Mouse (Mus musculus) heart, embryonic 16.5 days (tissue): Measurements from ENCODE around the gene Vps33b. TPM values are rescaled to one million over a fixed set of nuclear protein-coding genes. Genes with fewer than 3 reads are reported as not detected.
A peak's percentile ranks its signal among the peaks of the same experiment; 100 is the strongest.

Source experiments
- ATAC-seq: fragments of 200-750 bp; cut with Nextera tagmentation; replicated peaks from 2 replicates; pipeline ENCODE4 v1.8.0; 2017; ENCODE audit warnings: moderate number of reproducible peaks; ENCODE audit not compliant: insufficient read depth, low FRiP score; ENCODE audit errors: extremely low read depth
- H3K27ac ChIP-seq: fragments of 300-500 bp; sonication (generic); 2 replicates; pipeline ENCODE4 v1.5.1; 2014; ENCODE audit warnings: mild to moderate bottlenecking, low read length, control low read depth, moderate library complexity
- H3K27me3 ChIP-seq: fragments of 300-500 bp; sonication (generic); 2 replicates; pipeline ENCODE4 v1.6.1; 2014; ENCODE audit warnings: low read length, mixed read lengths; ENCODE audit not compliant: control insufficient read depth, insufficient read depth
- H3K36me3 ChIP-seq: fragments of 300-500 bp; sonication (generic); 2 replicates; pipeline ENCODE4 v1.6.1; 2014; ENCODE audit not compliant: control insufficient read depth, insufficient read depth
- H3K4me1 ChIP-seq: fragments of 300-500 bp; sonication (generic); 2 replicates; pipeline ENCODE4 v1.6.1; 2014; ENCODE audit warnings: low read length, mixed read lengths; ENCODE audit not compliant: control insufficient read depth, insufficient read depth
- H3K4me2 ChIP-seq: fragments of 300-500 bp; sonication (generic); 2 replicates; pipeline ENCODE4 v1.6.1; 2014; ENCODE audit warnings: low read depth, mild to moderate bottlenecking, control low read depth, low read length
- H3K4me3 ChIP-seq: fragments of 300-500 bp; sonication (generic); 2 replicates; pipeline ENCODE4 v1.5.1; 2014; ENCODE audit warnings: mild to moderate bottlenecking, control low read depth, low read length
- H3K9ac ChIP-seq: fragments of 300-500 bp; sonication (generic); 2 replicates; pipeline ENCODE4 v1.6.1; 2014; ENCODE audit warnings: low read length, control low read depth
- H3K9me3 ChIP-seq: fragments of 300-500 bp; sonication (generic); replicated peaks from 2 replicates; pipeline ENCODE4 v1.6.1; 2016; ENCODE audit warnings: low read length; ENCODE audit not compliant: control insufficient read depth
- WGBS: fragments of 180-500 bp; shearing (Covaris S2); extraction: QIAGEN DNeasy Blood & Tissue Kit; methylation state at CpG from one replicate; pipeline ENCODE4 v1.1.7; 2014; 5-methylcytosine and 5-hydroxymethylcytosine counted together
- polyA plus RNA-seq: library from polyadenylated mRNA; unstranded; fragments of >200 nt; fragmentation: Nextera tagmentation; extraction: Ambion mirVana; gene quantifications from 2 replicates; pipeline ENCODE4 v1.2.1, GENCODE M21; 2015

The Vps33b gene
- polyA plus RNA-seq, 1 experiment from 2014 or later = 12.7 TPM

DNA sequence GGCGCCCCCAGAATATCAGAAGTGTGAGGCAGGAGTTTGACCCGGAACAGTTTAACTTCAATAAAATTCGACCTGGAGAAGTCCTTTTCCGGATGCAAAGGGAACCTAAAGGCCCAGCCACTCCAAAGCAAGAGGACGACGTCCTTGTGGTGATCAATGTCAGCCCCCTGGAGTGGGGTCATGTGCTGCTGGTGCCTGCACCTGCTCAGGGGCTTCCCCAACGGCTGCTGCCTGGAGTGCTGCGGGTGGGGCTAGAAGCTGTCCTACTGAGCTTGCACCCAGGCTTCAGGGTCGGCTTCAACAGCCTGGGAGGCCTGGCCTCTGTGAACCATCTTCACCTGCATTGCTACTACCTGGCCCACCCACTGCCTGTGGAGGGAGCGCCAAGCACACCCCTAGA lies 30.9 kb upstream of the Vps33b start:
- Histone ChIP-seq H3K36me3 (peaks cover 11% of the 10 kb centered on the region; the same call in 1 of the 2 replicates), H3K27ac (no peak overlapping the region), H3K4me1 (peaks cover 3% of the 10 kb centered on the region), H3K4me2 (no peak overlapping the region), H3K9me3 (no peaks in the 10 kb centered on the region), H3K4me3 (no peak overlapping the region), H3K27me3 (no peaks in the 10 kb centered on the region), H3K9ac (no peak overlapping the region)
- ATAC-seq = no peak
- WGBS = 79% methylated on average over 10 of the region's 10 CpGs

DNA sequence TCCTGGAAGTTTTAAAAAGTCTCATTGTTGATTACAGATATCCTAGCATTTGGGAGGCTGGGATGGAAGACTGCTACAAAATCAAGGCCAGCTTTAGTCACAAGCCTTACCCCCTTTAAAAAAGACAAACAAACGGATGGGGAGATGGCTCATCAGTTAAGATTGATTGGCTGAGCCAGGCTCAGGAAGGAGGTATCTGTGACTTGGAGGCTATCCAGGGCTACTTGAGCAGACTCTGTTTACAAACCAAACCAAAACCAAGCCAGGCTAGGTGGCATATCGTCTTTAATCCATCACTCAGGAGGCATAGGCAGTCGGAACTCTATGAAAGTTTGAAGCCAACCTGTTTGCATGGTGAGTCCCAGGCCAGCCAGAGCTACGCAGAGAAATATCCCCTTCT lies 27.8 kb upstream of the Vps33b start:
- H3K36me3 ChIP-seq = peaks cover 11% of the 10 kb centered on the region; the same call in 1 of the 2 replicates
- no peak overlapping the region for H3K4me3 ChIP-seq
- no peak for ATAC-seq
- H3K4me2 ChIP-seq = no peak overlapping the region
- no peaks in the 10 kb centered on the region for H3K9me3 ChIP-seq
- no peak overlapping the region for H3K9ac ChIP-seq
- H3K4me1 ChIP-seq = no peaks in the 10 kb centered on the region
- no peaks in the 10 kb centered on the region for H3K27me3 ChIP-seq
- WGBS = 76% methylated on average over 4 of the region's 4 CpGs
- H3K27ac ChIP-seq = no peak overlapping the region

- WGBS = 87% methylated on average over 4 of the region's 4 CpGs
- Histone ChIP-seq H3K4me3 (no peak overlapping the region), H3K27ac (no peak overlapping the region), H3K9ac (no peak overlapping the region), H3K4me1 (peaks cover 4% of the 10 kb centered on the region; the same call in 1 of the 2 replicates), H3K9me3 (no peaks in the 10 kb centered on the region), H3K36me3 (0 out of 2 replicates have a peak, but pooled peaks cover 6% of the 10 kb centered on the region), H3K4me2 (no peak overlapping the region), H3K27me3 (no peaks in the 10 kb centered on the region)
- ATAC-seq = no peak
These were observed 24.6 kb upstream of the Vps33b start for GRCm38 (mm10) chr7:80244851-80245250.

DNA sequence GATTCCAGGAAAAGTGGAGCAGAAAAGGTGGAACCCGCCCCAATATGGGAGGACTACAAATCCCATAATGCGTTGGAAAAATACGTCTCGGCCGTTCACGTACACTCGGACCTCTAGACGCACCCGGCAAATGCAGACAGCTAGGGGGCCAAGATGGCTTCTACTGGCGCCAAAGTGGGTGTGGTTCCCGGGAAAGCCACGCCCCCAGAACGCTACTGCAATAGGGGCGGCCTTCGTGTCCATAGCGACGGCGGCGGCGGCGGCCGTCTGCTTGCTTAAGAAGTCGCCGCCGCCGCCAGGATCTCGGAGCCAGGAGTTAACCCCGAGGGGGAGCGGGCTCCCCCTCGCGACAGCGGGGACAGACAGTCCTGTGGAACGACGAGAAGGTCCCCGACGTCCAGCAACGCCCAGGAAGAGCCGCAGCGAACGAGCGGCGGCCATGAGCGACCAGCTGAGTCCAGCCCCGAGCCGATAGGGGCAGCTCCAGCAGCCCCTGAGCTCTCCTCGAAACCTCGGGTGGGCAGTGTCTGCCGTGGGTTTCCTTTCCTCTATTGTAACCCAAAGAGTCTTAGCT lies 23.2 kb upstream of the Vps33b start, which contains the start of gene Ttll13:
TSS of gene Ttll13 (plus strand) at position 229 of the 574 bp plus-strand sequence.
- Histone ChIP-seq H3K4me3 (peak within 1 kb of the TSS; percentile 75), H3K27me3 (no peaks in the 10 kb centered on the region), H3K9ac (peak within 1 kb of the TSS; percentile 85), H3K4me1 (peaks cover 4% of the 10 kb centered on the region; the same call in 1 of the 2 replicates), H3K4me2 (peak within 1 kb of the TSS; percentile 74), H3K9me3 (no peaks in the 10 kb centered on the region), H3K27ac (peak within 1 kb of the TSS; percentile 84), H3K36me3 (no peaks in the 10 kb centered on the region)
- ATAC-seq = peak; percentile 98
- under 1% methylated on average over 48 of the region's 48 CpGs for WGBS

GRCm38 (mm10) chr7:80246859-80247258 lies 22.6 kb upstream of the Vps33b start:
- Histone ChIP-seq H3K9ac (no peak overlapping the region; the same call in 1 of the 2 replicates), H3K4me3 (peak overlapping the region; percentile 75), H3K4me2 (peak overlapping the region; percentile 74), H3K36me3 (no peaks in the 10 kb centered on the region), H3K4me1 (peaks cover 4% of the 10 kb centered on the region; the same call in 1 of the 2 replicates), H3K27ac (peak overlapping the region; percentile 84), H3K27me3 (no peaks in the 10 kb centered on the region), H3K9me3 (no peaks in the 10 kb centered on the region)
- WGBS = 29% methylated on average over 7 of the region's 7 CpGs
- 0 out of 2 replicates have a peak, but pooled peaks have one; percentile 1 for ATAC-seq

GRCm38 (mm10) chr7:80252437-80252836 lies 17.0 kb upstream of the Vps33b start:
- H3K36me3 ChIP-seq = no peaks in the 10 kb centered on the region
- no peaks in the 10 kb centered on the region for H3K4me1 ChIP-seq
- 77% methylated on average over 7 of the region's 7 CpGs for WGBS
- H3K4me3 ChIP-seq = no peak overlapping the region
- no peak overlapping the region for H3K9ac ChIP-seq
- H3K27ac ChIP-seq = no peak overlapping the region
- H3K9me3 ChIP-seq = no peaks in the 10 kb centered on the region
- 0 out of 2 replicates have a peak, but pooled peaks cover 3% of the 10 kb centered on the region for H3K27me3 ChIP-seq
- no peak overlapping the region for H3K4me2 ChIP-seq
- ATAC-seq = no peak

DNA sequence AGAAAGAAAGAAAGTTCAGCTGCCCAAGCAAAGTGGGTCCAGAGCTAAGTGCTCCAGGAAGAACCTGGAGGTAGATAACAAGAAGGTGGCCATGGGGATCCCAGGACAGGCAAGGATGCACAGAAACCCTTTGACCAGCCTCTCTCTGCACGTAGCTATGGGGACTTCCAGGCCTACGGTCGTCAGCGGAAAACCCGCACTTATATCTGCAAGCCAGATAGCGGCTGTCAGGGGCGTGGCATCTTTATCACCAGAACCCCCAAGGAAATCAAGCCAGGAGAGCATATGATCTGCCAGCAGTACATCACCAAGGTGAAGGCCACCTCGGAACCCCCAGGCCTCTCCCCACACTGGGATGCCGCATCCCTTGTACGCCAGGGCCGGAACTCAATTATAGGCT lies 16.6 kb upstream of the Vps33b start:
- 62% methylated on average over 11 of the region's 11 CpGs for WGBS
- H3K9ac ChIP-seq = no peak overlapping the region
- H3K27me3 ChIP-seq = peaks cover 4% of the 10 kb centered on the region; the same call in 1 of the 2 replicates
- H3K4me3 ChIP-seq = no peak overlapping the region
- no peak for ATAC-seq
- no peaks in the 10 kb centered on the region for H3K36me3 ChIP-seq
- H3K27ac ChIP-seq = no peak overlapping the region
- no peaks in the 10 kb centered on the region for H3K4me1 ChIP-seq
- H3K4me2 ChIP-seq = no peak overlapping the region
- H3K9me3 ChIP-seq = no peaks in the 10 kb centered on the region

DNA sequence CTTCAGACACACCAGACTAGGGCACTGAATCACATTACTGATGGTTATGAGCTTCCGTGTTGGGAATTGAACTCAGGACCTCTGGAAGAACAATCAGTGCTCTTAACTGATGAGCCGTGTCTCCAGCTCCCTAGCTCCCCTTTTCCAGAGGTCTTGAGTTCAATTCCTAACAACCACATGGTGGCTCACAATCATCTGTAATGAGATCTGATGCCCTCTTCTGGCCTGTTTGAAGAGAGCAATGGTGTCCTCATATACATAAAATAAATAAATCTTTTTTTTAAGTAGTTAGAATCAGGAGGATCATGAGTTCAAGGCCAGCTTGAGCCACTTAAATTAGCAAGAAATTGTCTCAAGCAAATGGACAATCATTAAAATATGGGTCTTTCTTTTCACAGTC lies 13.5 kb upstream of the Vps33b start:
- no peak for ATAC-seq
- Histone ChIP-seq H3K27ac (no peak overlapping the region), H3K4me2 (no peak overlapping the region), H3K27me3 (peaks cover 25% of the 10 kb centered on the region), H3K4me3 (no peak overlapping the region), H3K9me3 (no peaks in the 10 kb centered on the region), H3K36me3 (no peaks in the 10 kb centered on the region), H3K4me1 (peaks cover 3% of the 10 kb centered on the region), H3K9ac (no peak overlapping the region)
- WGBS = 68% methylated on average over 2 of the region's 2 CpGs

DNA sequence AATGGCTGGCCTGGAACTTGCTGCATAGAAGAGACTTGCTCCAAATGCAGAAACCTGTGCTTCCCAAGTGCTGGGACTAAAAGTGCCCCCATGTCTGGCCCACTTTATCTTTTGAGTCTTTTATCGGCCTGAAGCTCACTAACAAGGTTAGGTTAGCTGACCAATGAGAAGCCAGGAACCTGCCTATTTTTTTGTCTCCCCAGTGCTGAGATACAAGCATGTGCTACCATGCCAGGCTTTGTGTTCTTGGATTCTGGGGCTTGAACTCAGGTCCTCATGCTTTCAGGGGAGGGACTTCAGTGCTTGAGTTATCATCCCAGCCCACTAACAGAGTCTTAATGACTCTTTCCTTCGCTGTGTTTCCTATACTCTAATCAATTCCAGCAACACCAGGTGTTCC lies 11.7 kb upstream of the Vps33b start:
- ATAC-seq = no peak
- Histone ChIP-seq H3K4me3 (no peak overlapping the region), H3K4me1 (peaks cover 10% of the 10 kb centered on the region), H3K27ac (no peak overlapping the region), H3K4me2 (no peak overlapping the region), H3K27me3 (peaks cover 25% of the 10 kb centered on the region), H3K36me3 (no peaks in the 10 kb centered on the region), H3K9ac (no peak overlapping the region), H3K9me3 (no peaks in the 10 kb centered on the region)
- 67% methylated on average over 2 of the region's 2 CpGs for WGBS
